Mouse (Mus musculus) kidney, postnatal 4 days (tissue): Measurements from ENCODE around the gene 1700001C19Rik.
A peak's percentile ranks its signal among the peaks of the same experiment; 100 is the strongest.

Experiments
- DNase-seq, 2 experiments: peaks; one replicate each; pipeline ENCODE4 v3.0.0; 2021; ENCODE audit warnings: mixed read lengths in 2 of 2

Gene 1700001C19Rik

GRCm38 (mm10) chr17:47461688-47462087, 24.5 kb upstream of the 1700001C19Rik start:
- DNase-seq, result no peak

GRCm38 (mm10) chr17:47459341-47459919, 22.3 kb upstream of the 1700001C19Rik start:
- DNase-seq, result no peak

- DNase-seq, result no peak
Observed at GRCm38 (mm10) chr17:47458936-47459335, 21.8 kb upstream of the 1700001C19Rik start.

GRCm38 (mm10) chr17:47458310-47458709, 21.1 kb upstream of the 1700001C19Rik start:
- DNase-seq, result no peak

- peak in 1 of 2 experiments; percentile 61 for DNase-seq
Observed at GRCm38 (mm10) chr17:47454675-47455074, 17.5 kb upstream of the 1700001C19Rik start.

- peak in 1 of 2 experiments; percentile 64 for DNase-seq
Observed at GRCm38 (mm10) chr17:47452886-47453285, 15.7 kb upstream of the 1700001C19Rik start.

GRCm38 (mm10) chr17:47450880-47451565, 13.8 kb upstream of the 1700001C19Rik start:
- peak; percentile 51 to 66 for DNase-seq

GRCm38 (mm10) chr17:47450239-47450638, 13.1 kb upstream of the 1700001C19Rik start:
- DNase-seq, result peak in 1 of 2 experiments; percentile 63

- no peak for DNase-seq
Observed at GRCm38 (mm10) chr17:47449432-47449831, 12.3 kb upstream of the 1700001C19Rik start.

- peak; percentile 32 to 56 for DNase-seq
Observed at GRCm38 (mm10) chr17:47448523-47449372, 11.6 kb upstream of the 1700001C19Rik start.

- DNase-seq, result no peak
Observed at GRCm38 (mm10) chr17:47446561-47446960, 9.4 kb upstream of the 1700001C19Rik start.

GRCm38 (mm10) chr17:47446025-47446424, 8.8 kb upstream of the 1700001C19Rik start:
- DNase-seq, result no peak

GRCm38 (mm10) chr17:47445518-47445917, 8.3 kb upstream of the 1700001C19Rik start:
- no peak for DNase-seq

- DNase-seq, result no peak
Observed at GRCm38 (mm10) chr17:47444113-47444512, 6.9 kb upstream of the 1700001C19Rik start.

GRCm38 (mm10) chr17:47442271-47442670, 5.1 kb upstream of the 1700001C19Rik start:
- no peak for DNase-seq

GRCm38 (mm10) chr17:47441296-47442051, 4.3 kb upstream of the 1700001C19Rik start:
- DNase-seq, result no peak

GRCm38 (mm10) chr17:47440359-47440890, 3.2 kb upstream of the 1700001C19Rik start:
- peak; percentile 32 to 52 for DNase-seq

- no peak for DNase-seq
Observed at GRCm38 (mm10) chr17:47439396-47440028, 2.3 kb upstream of the 1700001C19Rik start.

GRCm38 (mm10) chr17:47438611-47439010, 1.4 kb upstream of the 1700001C19Rik start:
- DNase-seq, result no peak

- DNase-seq, result peak; percentile 72 to 84
Observed at GRCm38 (mm10) chr17:47436156-47436906, 845 bp downstream of the 1700001C19Rik start, which contains the start of gene AI661453. AI661453 (plus strand) TSS chr17:47436615.

- DNase-seq, result peak; percentile 32 to 48
Observed at GRCm38 (mm10) chr17:47430815-47431214, 6.4 kb downstream of the 1700001C19Rik start.
